Mouse (Mus musculus) liver, embryonic 15.5 days (tissue): ENCODE data around the gene Olfr1413. TPM values are rescaled to one million over a fixed set of nuclear protein-coding genes. Genes with fewer than 3 reads are reported as not detected.

ENCODE experiments used
- ATAC-seq: fragments of 200-750 bp; cut with Nextera tagmentation; 2 replicates; pipeline ENCODE4 v1.8.0; 2017; ENCODE audit warnings: moderate number of reproducible peaks, mild to moderate bottlenecking, moderate library complexity; ENCODE audit not compliant: insufficient read depth
- H3K27ac ChIP-seq: fragments of 300-500 bp; sonication (generic); replicated peaks from 2 replicates; pipeline ENCODE4 v1.5.1; 2015; ENCODE audit warnings: mild to moderate bottlenecking, inconsistent platforms
- H3K27me3 ChIP-seq: fragments of 300-500 bp; sonication (generic); 2 replicates; pipeline ENCODE4 v1.6.1; 2015; ENCODE audit warnings: mild to moderate bottlenecking, inconsistent platforms
- H3K36me3 ChIP-seq: fragments of 300-500 bp; sonication (generic); replicated peaks from 2 replicates; pipeline ENCODE4 v1.6.1; 2015; ENCODE audit warnings: moderate library complexity, mild to moderate bottlenecking, inconsistent platforms
- H3K4me1 ChIP-seq: fragments of 300-500 bp; sonication (generic); replicated peaks from 2 replicates; pipeline ENCODE4 v1.6.1; 2015; ENCODE audit warnings: inconsistent platforms
- H3K4me2 ChIP-seq: fragments of 300-500 bp; sonication (generic); 2 replicates; pipeline ENCODE4 v1.6.1; 2015; ENCODE audit warnings: moderate library complexity, mild to moderate bottlenecking, inconsistent platforms
- H3K4me3 ChIP-seq: fragments of 300-500 bp; sonication (generic); replicated peaks from 2 replicates; pipeline ENCODE4 v1.5.1; 2015; ENCODE audit warnings: mild to moderate bottlenecking, inconsistent platforms
- H3K9ac ChIP-seq: fragments of 300-500 bp; sonication (generic); 2 replicates; pipeline ENCODE4 v1.6.1; 2015; ENCODE audit warnings: moderate library complexity, mild to moderate bottlenecking, inconsistent platforms
- H3K9me3 ChIP-seq: fragments of 300-500 bp; sonication (generic); replicated peaks from 2 replicates; pipeline ENCODE4 v1.6.1; 2016; ENCODE audit warnings: inconsistent platforms
- whole genome bisulfite sequencing: fragments of 180-500 bp; shearing (Covaris S2); methylation state at CpG from one replicate; pipeline ENCODE4 v1.1.7; 2015; ENCODE audit warnings: mixed read lengths; ENCODE audit not compliant: insufficient replicate concordance; 5-methylcytosine and 5-hydroxymethylcytosine counted together
- polyA plus RNA-seq: library from polyadenylated mRNA; unstranded; fragments of >200 nt; fragmentation: Nextera tagmentation; extraction: Ambion mirVana; gene quantifications from 2 replicates; pipeline ENCODE4 v1.2.1, GENCODE M21; 2015

The Olfr1413 gene
- polyA plus RNA-seq, 1 experiment from 2014 or later = not detected

- H3K27me3 ChIP-seq = no peaks in the 10 kb centered on the region; the same call in 1 of the 2 replicates
- H3K9ac ChIP-seq = no peak overlapping the region
- WGBS = 31% methylated on average over 4 of the region's 4 CpGs
- H3K4me3 ChIP-seq = no peak overlapping the region
- no peak overlapping the region for H3K27ac ChIP-seq
- ATAC-seq = no peak
- H3K4me1 ChIP-seq = no peaks in the 10 kb centered on the region
- no peaks in the 10 kb centered on the region for H3K36me3 ChIP-seq
- H3K4me2 ChIP-seq = no peak overlapping the region
- H3K9me3 ChIP-seq = no peaks in the 10 kb centered on the region
Observed at GRCm38 (mm10) chr1:92613175-92613574, 42.1 kb downstream of the Olfr1413 start.

GRCm38 (mm10) chr1:92614516-92614915 is 43.4 kb downstream of the Olfr1413 start:
- Histone ChIP-seq H3K36me3 (no peaks in the 10 kb centered on the region), H3K27me3 (no peaks in the 10 kb centered on the region; the same call in 1 of the 2 replicates), H3K27ac (no peak overlapping the region), H3K9me3 (no peaks in the 10 kb centered on the region), H3K4me3 (no peak overlapping the region), H3K9ac (no peak overlapping the region), H3K4me2 (no peak overlapping the region), H3K4me1 (no peaks in the 10 kb centered on the region)
- no peak for ATAC-seq
- WGBS = 10% methylated on average over 1 of the region's 1 CpGs

GRCm38 (mm10) chr1:92616046-92616445 is 44.9 kb downstream of the Olfr1413 start:
- ATAC-seq = no peak
- Histone ChIP-seq H3K9me3 (no peaks in the 10 kb centered on the region), H3K4me1 (no peaks in the 10 kb centered on the region), H3K9ac (no peak overlapping the region), H3K4me2 (no peak overlapping the region), H3K27me3 (no peaks in the 10 kb centered on the region; the same call in 1 of the 2 replicates), H3K36me3 (no peaks in the 10 kb centered on the region), H3K4me3 (no peak overlapping the region), H3K27ac (no peak overlapping the region)
- WGBS = 45% methylated on average over 1 of the region's 1 CpGs

- Histone ChIP-seq H3K9ac (no peak within 1 kb of the TSS), H3K9me3 (no peaks in the 10 kb centered on the region), H3K27me3 (no peaks in the 10 kb centered on the region), H3K4me3 (no peak within 1 kb of the TSS), H3K4me1 (no peaks in the 10 kb centered on the region), H3K36me3 (no peaks in the 10 kb centered on the region), H3K4me2 (no peak within 1 kb of the TSS), H3K27ac (no peak within 1 kb of the TSS)
- no peak for ATAC-seq
- WGBS = 37% methylated on average over 2 of the region's 2 CpGs
Observed at GRCm38 (mm10) chr1:92617488-92617887, 46.4 kb downstream of the Olfr1413 start, which contains the start of gene Olfr12. Gene Olfr12 (plus strand): TSS chr1:92617788.

GRCm38 (mm10) chr1:92618360-92618759 is 47.2 kb downstream of the Olfr1413 start:
- H3K9me3 ChIP-seq = no peaks in the 10 kb centered on the region
- ATAC-seq = no peak
- no peaks in the 10 kb centered on the region for H3K27me3 ChIP-seq
- no peak overlapping the region for H3K4me3 ChIP-seq
- no peaks in the 10 kb centered on the region for H3K4me1 ChIP-seq
- H3K36me3 ChIP-seq = no peaks in the 10 kb centered on the region
- H3K4me2 ChIP-seq = no peak overlapping the region
- no peak overlapping the region for H3K9ac ChIP-seq
- no peak overlapping the region for H3K27ac ChIP-seq
- WGBS = 36% methylated on average over 4 of the region's 4 CpGs

Other genes starting within 250 kb of the Olfr1413 start
- 136 and 145 TPM in 2 replicates for gene Ndufa10, start 97.5 kb upstream of the Olfr1413 start, polyA plus RNA-seq
- gene Olfr1416, start 86.2 kb upstream of the Olfr1413 start, polyA plus RNA-seq = not detected in 2 replicates
- not detected in 2 replicates for gene Olfr1415, start 75.2 kb upstream of the Olfr1413 start, polyA plus RNA-seq
- not detected in 2 replicates for gene Olfr1414, start 52.7 kb upstream of the Olfr1413 start, polyA plus RNA-seq
- gene Olfr1412, start 14.5 kb downstream of the Olfr1413 start, polyA plus RNA-seq = not detected in 2 replicates
- gene Olfr1411, start 23.1 kb downstream of the Olfr1413 start, polyA plus RNA-seq = not detected in 2 replicates
- gene Olfr1410, start 34.5 kb downstream of the Olfr1413 start, polyA plus RNA-seq = not detected in 2 replicates
- not detected in 2 replicates for gene Olfr12, start 46.5 kb downstream of the Olfr1413 start, polyA plus RNA-seq
- 157 and 173 TPM in 2 replicates for gene Cops9, start 70.7 kb downstream of the Olfr1413 start, polyA plus RNA-seq
- gene Otos, start 77.5 kb downstream of the Olfr1413 start, polyA plus RNA-seq = 0.09 TPM in 1 of 2 replicates, not detected in the other